Mouse (Mus musculus) spleen, adult 2 months (tissue): ENCODE results near the gene Ptprr.

Experiments used
- CTCF ChIP-seq: fragments of 200-500 bp; IDR thresholded peaks from 2 replicates; pipeline ENCODE4 v1.5.1; 2011; ENCODE audit warnings: mild to moderate bottlenecking, inconsistent platforms; ENCODE audit not compliant: insufficient read depth, insufficient read length, insufficient replicate concordance; ENCODE audit errors: extremely low read depth
- POLR2A ChIP-seq: fragments of 200-500 bp; IDR thresholded peaks from 2 replicates; pipeline ENCODE4 v1.6.1; 2011; ENCODE audit warnings: low read depth, low read length, inconsistent platforms

- no peak for TF ChIP-seq CTCF
- no peak for TF ChIP-seq POLR2A
These were observed 114.2 kb downstream of the Ptprr start for GRCm38 (mm10) chr10:116132233-116132632.
